Mouse (Mus musculus): ENCODE measurements around the gene P3h4. TPM values are rescaled to one million over a fixed set of nuclear protein-coding genes. Genes with fewer than 3 reads are reported as not detected.
A peak's percentile ranks its signal among the peaks of the same experiment; 100 is the strongest.

The P3h4 gene
- polyA plus RNA-seq, 1 experiment from 2014 or later = 55.3 TPM

- Histone ChIP-seq H3K4me1 (replicated peaks; ENCODE audit: control insufficient read depth, insufficient read depth, low read length) (peaks cover 18% of the 10 kb centered on the region; the same call in 1 of the 2 replicates), H3K9me3 (ENCODE audit: control insufficient read depth, low read length) (no peaks in the 10 kb centered on the region), H3K4me3 (ENCODE audit: low read depth, low read length) (no peak overlapping the region), H3K9ac (ENCODE audit: low read length) (no peak overlapping the region), H3K27ac (ENCODE audit: low read depth) (no peak overlapping the region), H3K27me3 (replicated peaks; ENCODE audit: control insufficient read depth, insufficient read depth, low read length) (no peaks in the 10 kb centered on the region), H3K4me2 (ENCODE audit: low read length) (no peak overlapping the region), H3K36me3 (ENCODE audit: control insufficient read depth, insufficient read depth, low read length) (peaks cover 9% of the 10 kb centered on the region; the same call in 1 of the 2 replicates)
- DNase-seq (ENCODE audit: low spot score) (no peak), ATAC-seq (replicated peaks; ENCODE audit: low FRiP score, low TSS enrichment, low read depth) (no peak)
- WGBS = 93% methylated on average over 3 of the region's 3 CpGs
Measured at GRCm38 (mm10) chr11:100404456-100405074, 10.1 kb downstream of the P3h4 start.

GRCm38 (mm10) chr11:100403445-100404134, 11.0 kb downstream of the P3h4 start:
- 44% methylated on average over 10 of the region's 10 CpGs for WGBS
- Histone ChIP-seq H3K4me3 (ENCODE audit: low read depth, low read length) (no peak overlapping the region), H3K36me3 (ENCODE audit: control insufficient read depth, insufficient read depth, low read length) (0 out of 2 replicates have a peak, but pooled peaks cover under 1% of the 10 kb centered on the region), H3K4me1 (replicated peaks; ENCODE audit: control insufficient read depth, insufficient read depth, low read length) (peaks cover 21% of the 10 kb centered on the region; the same call in 1 of the 2 replicates), H3K4me2 (ENCODE audit: low read length) (no peak overlapping the region), H3K27me3 (replicated peaks; ENCODE audit: control insufficient read depth, insufficient read depth, low read length) (no peaks in the 10 kb centered on the region), H3K9ac (ENCODE audit: low read length) (no peak overlapping the region), H3K27ac (ENCODE audit: low read depth) (peak overlapping the region; percentile 27), H3K9me3 (ENCODE audit: control insufficient read depth, low read length) (no peaks in the 10 kb centered on the region)
- DNase-seq (ENCODE audit: low spot score) (no peak), ATAC-seq (replicated peaks; ENCODE audit: low FRiP score, low TSS enrichment, low read depth) (no peak)

GRCm38 (mm10) chr11:100402682-100403081, 12.0 kb downstream of the P3h4 start:
- H3K27ac ChIP-seq (ENCODE audit: low read depth) = peak overlapping the region; percentile 22; the same call in 1 of the 2 replicates
- no peaks in the 10 kb centered on the region for H3K9me3 ChIP-seq (ENCODE audit: control insufficient read depth, low read length)
- no peak overlapping the region for H3K9ac ChIP-seq (ENCODE audit: low read length)
- no peak for ATAC-seq (replicated peaks; ENCODE audit: low FRiP score, low TSS enrichment, low read depth)
- DNase-seq (ENCODE audit: low spot score) = no peak
- no peaks in the 10 kb centered on the region for H3K27me3 ChIP-seq (replicated peaks; ENCODE audit: control insufficient read depth, insufficient read depth, low read length)
- no peak overlapping the region for H3K4me2 ChIP-seq (ENCODE audit: low read length)
- peaks cover 21% of the 10 kb centered on the region; the same call in 1 of the 2 replicates for H3K4me1 ChIP-seq (replicated peaks; ENCODE audit: control insufficient read depth, insufficient read depth, low read length)
- 52% methylated on average over 2 of the region's 2 CpGs for WGBS
- no peaks in the 10 kb centered on the region for H3K36me3 ChIP-seq (ENCODE audit: control insufficient read depth, insufficient read depth, low read length)
- no peak overlapping the region for H3K4me3 ChIP-seq (ENCODE audit: low read depth, low read length)

- H3K4me2 ChIP-seq (ENCODE audit: low read length) = no peak overlapping the region
- no peaks in the 10 kb centered on the region for H3K36me3 ChIP-seq (ENCODE audit: control insufficient read depth, insufficient read depth, low read length)
Measured at GRCm38 (mm10) chr11:100402240-100402639, 12.4 kb downstream of the P3h4 start.

GRCm38 (mm10) chr11:100400842-100401241, 13.8 kb downstream of the P3h4 start:
- no peaks in the 10 kb centered on the region for H3K9me3 ChIP-seq (ENCODE audit: control insufficient read depth, low read length)
- H3K36me3 ChIP-seq (ENCODE audit: control insufficient read depth, insufficient read depth, low read length) = no peaks in the 10 kb centered on the region
- no peak overlapping the region for H3K4me3 ChIP-seq (ENCODE audit: low read depth, low read length)
- no peak overlapping the region for H3K27ac ChIP-seq (ENCODE audit: low read depth)
- H3K4me2 ChIP-seq (ENCODE audit: low read length) = no peak overlapping the region
- H3K9ac ChIP-seq (ENCODE audit: low read length) = no peak overlapping the region
- 59% methylated on average over 6 of the region's 6 CpGs for WGBS
- ATAC-seq (replicated peaks; ENCODE audit: low FRiP score, low TSS enrichment, low read depth) = no peak
- H3K27me3 ChIP-seq (replicated peaks; ENCODE audit: control insufficient read depth, insufficient read depth, low read length) = no peaks in the 10 kb centered on the region
- peaks cover 29% of the 10 kb centered on the region for H3K4me1 ChIP-seq (replicated peaks; ENCODE audit: control insufficient read depth, insufficient read depth, low read length)
- DNase-seq (ENCODE audit: low spot score) = no peak

More at GRCm38 (mm10) chr11:100402240-100402639, 12.4 kb downstream of the P3h4 start:
- DNase-seq (ENCODE audit: low spot score) = no peak
- Histone ChIP-seq H3K27ac (ENCODE audit: low read depth) (peak overlapping the region; percentile 22; the same call in 1 of the 2 replicates), H3K9ac (ENCODE audit: low read length) (no peak overlapping the region), H3K27me3 (replicated peaks; ENCODE audit: control insufficient read depth, insufficient read depth, low read length) (no peaks in the 10 kb centered on the region), H3K4me3 (ENCODE audit: low read depth, low read length) (no peak overlapping the region), H3K4me1 (replicated peaks; ENCODE audit: control insufficient read depth, insufficient read depth, low read length) (peaks cover 21% of the 10 kb centered on the region; the same call in 1 of the 2 replicates), H3K9me3 (ENCODE audit: control insufficient read depth, low read length) (no peaks in the 10 kb centered on the region)
- ATAC-seq (replicated peaks; ENCODE audit: low FRiP score, low TSS enrichment, low read depth) = no peak
- WGBS = 29% methylated on average over 6 of the region's 6 CpGs

- no peaks in the 10 kb centered on the region for H3K9me3 ChIP-seq (ENCODE audit: control insufficient read depth, low read length)
- H3K36me3 ChIP-seq (ENCODE audit: control insufficient read depth, insufficient read depth, low read length) = no peaks in the 10 kb centered on the region
- H3K27me3 ChIP-seq (replicated peaks; ENCODE audit: control insufficient read depth, insufficient read depth, low read length) = no peaks in the 10 kb centered on the region
- no peak overlapping the region for H3K9ac ChIP-seq (ENCODE audit: low read length)
- H3K4me1 ChIP-seq (replicated peaks; ENCODE audit: control insufficient read depth, insufficient read depth, low read length) = peaks cover 38% of the 10 kb centered on the region
- DNase-seq (ENCODE audit: low spot score) (no peak), ATAC-seq (replicated peaks; ENCODE audit: low FRiP score, low TSS enrichment, low read depth) (no peak)
- H3K4me2 ChIP-seq (ENCODE audit: low read length) = no peak overlapping the region
- 78% methylated on average over 12 of the region's 12 CpGs for WGBS
- no peak overlapping the region for H3K4me3 ChIP-seq (ENCODE audit: low read depth, low read length)
- H3K27ac ChIP-seq (ENCODE audit: low read depth) = no peak overlapping the region
Measured at GRCm38 (mm10) chr11:100399727-100400538, 14.7 kb downstream of the P3h4 start.

GRCm38 (mm10) chr11:100399320-100399719, 15.3 kb downstream of the P3h4 start:
- H3K4me2 ChIP-seq (ENCODE audit: low read length) = no peak overlapping the region
- peaks cover 44% of the 10 kb centered on the region for H3K4me1 ChIP-seq (replicated peaks; ENCODE audit: control insufficient read depth, insufficient read depth, low read length)
- no peaks in the 10 kb centered on the region for H3K27me3 ChIP-seq (replicated peaks; ENCODE audit: control insufficient read depth, insufficient read depth, low read length)
- no peaks in the 10 kb centered on the region for H3K36me3 ChIP-seq (ENCODE audit: control insufficient read depth, insufficient read depth, low read length)
- 68% methylated on average over 9 of the region's 9 CpGs for WGBS
- ATAC-seq (replicated peaks; ENCODE audit: low FRiP score, low TSS enrichment, low read depth) = no peak
- H3K9ac ChIP-seq (ENCODE audit: low read length) = no peak overlapping the region
- no peaks in the 10 kb centered on the region for H3K9me3 ChIP-seq (ENCODE audit: control insufficient read depth, low read length)
- H3K27ac ChIP-seq (ENCODE audit: low read depth) = no peak overlapping the region
- DNase-seq (ENCODE audit: low spot score) = no peak
- H3K4me3 ChIP-seq (ENCODE audit: low read depth, low read length) = no peak overlapping the region

- Histone ChIP-seq H3K27me3 (replicated peaks; ENCODE audit: control insufficient read depth, insufficient read depth, low read length) (no peaks in the 10 kb centered on the region), H3K4me1 (replicated peaks; ENCODE audit: control insufficient read depth, insufficient read depth, low read length) (peaks cover 45% of the 10 kb centered on the region), H3K4me3 (ENCODE audit: low read depth, low read length) (no peak overlapping the region), H3K9me3 (ENCODE audit: control insufficient read depth, low read length) (no peaks in the 10 kb centered on the region), H3K27ac (ENCODE audit: low read depth) (peak overlapping the region; percentile 5; the same call in 1 of the 2 replicates), H3K9ac (ENCODE audit: low read length) (no peak overlapping the region), H3K36me3 (ENCODE audit: control insufficient read depth, insufficient read depth, low read length) (no peaks in the 10 kb centered on the region), H3K4me2 (ENCODE audit: low read length) (no peak overlapping the region; the same call in 1 of the 2 replicates)
- 92% methylated on average over 7 of the region's 7 CpGs for WGBS
- ATAC-seq (replicated peaks; ENCODE audit: low FRiP score, low TSS enrichment, low read depth) (no peak), DNase-seq (ENCODE audit: low spot score) (no peak)
Measured at GRCm38 (mm10) chr11:100398517-100398916, 16.1 kb downstream of the P3h4 start.

All from intestine, embryonic 14.5 days (tissue).